Mouse (Mus musculus) small intestine, adult 2 months (tissue): ENCODE data around the gene Cbfa2t3. TPM values are rescaled to one million over a fixed set of nuclear protein-coding genes. Genes with fewer than 3 reads are reported as not detected.

Experiments
- H3K27ac ChIP-seq: fragments of 200-500 bp; 2 replicates; pipeline ENCODE4 v1.5.1; 2012; ENCODE audit warnings: low read depth, low read length, control low read depth, inconsistent platforms; ENCODE audit not compliant: insufficient read depth
- H3K27me3 ChIP-seq: fragments of 200-500 bp; 2 replicates; pipeline ENCODE4 v1.6.1; 2012; ENCODE audit warnings: mild to moderate bottlenecking, moderate library complexity, low read length, inconsistent platforms; ENCODE audit not compliant: control insufficient read depth, insufficient read depth
- H3K36me3 ChIP-seq: fragments of 200-500 bp; 2 replicates; pipeline ENCODE4 v1.6.1; 2012; ENCODE audit warnings: mild to moderate bottlenecking, low read length, control low read depth, inconsistent platforms; ENCODE audit not compliant: control insufficient read depth, insufficient read depth
- H3K4me1 ChIP-seq: fragments of 200-500 bp; 2 replicates; pipeline ENCODE4 v1.6.1; 2012; ENCODE audit warnings: low read length, inconsistent platforms, mixed read lengths; ENCODE audit not compliant: control insufficient read depth, insufficient read depth, insufficient read length
- H3K4me3 ChIP-seq: fragments of 200-500 bp; 2 replicates; pipeline ENCODE4 v1.5.1; 2012; ENCODE audit warnings: low read depth, mild to moderate bottlenecking, control low read depth, inconsistent platforms, low read length, moderate library complexity
- CTCF ChIP-seq: fragments of 200-500 bp; IDR thresholded peaks from 2 replicates; pipeline ENCODE4 v1.5.1; 2012; ENCODE audit warnings: low read depth, mild to moderate bottlenecking, control low read depth, inconsistent platforms, low read length, moderate library complexity, mixed read lengths; ENCODE audit not compliant: insufficient replicate concordance, insufficient read length; ENCODE audit errors: extremely low read depth
- POLR2A ChIP-seq: fragments of 200-500 bp; IDR thresholded peaks from 2 replicates; pipeline ENCODE4 v1.6.1; 2012; ENCODE audit warnings: low read depth, mild to moderate bottlenecking, control low read depth, inconsistent platforms, low read length, moderate library complexity
- WGBS: fragments of 180-500 bp; shearing (Covaris S2); methylation state at CpG from one replicate; pipeline ENCODE4 v1.1.7; 2018; 5-methylcytosine and 5-hydroxymethylcytosine counted together
- polyA plus RNA-seq: library from polyadenylated mRNA; depleted of rRNA; stranded (reverse); fragments of >200 nt; gene quantifications from 2 replicates; pipeline ENCODE4 v1.2.3, GENCODE M21; 2012; rRNA removed

Cbfa2t3 gene
- 12.4 and 14.8 TPM in 2 replicates for polyA plus RNA-seq

- no peak for TF ChIP-seq CTCF
- TF ChIP-seq POLR2A = no peak
- Histone ChIP-seq H3K4me1 (peaks cover 5% of the 10 kb centered on the region; the same call in 1 of the 2 replicates), H3K4me3 (peak within 1 kb of the TSS; percentile 49), H3K27me3 (no peaks in the 10 kb centered on the region), H3K36me3 (no peaks in the 10 kb centered on the region), H3K27ac (peak within 1 kb of the TSS; percentile 52)
- 52% methylated on average over 13 of the region's 13 CpGs for WGBS
Measured at GRCm38 (mm10) chr8:122699005-122699492, at the start of gene Cbfa2t3. Gene Cbfa2t3, minus strand, starts transcription at chr8:122699109.

- Histone ChIP-seq H3K27ac (no peak overlapping the region), H3K4me3 (no peak overlapping the region), H3K36me3 (no peaks in the 10 kb centered on the region), H3K4me1 (no peaks in the 10 kb centered on the region), H3K27me3 (peaks cover 2% of the 10 kb centered on the region; the same call in 1 of the 2 replicates)
- TF ChIP-seq CTCF (no peak), POLR2A (no peak)
- WGBS = 94% methylated on average over 1 of the region's 1 CpGs
Measured at GRCm38 (mm10) chr8:122747825-122748224, 48.9 kb upstream of the Cbfa2t3 start.

GRCm38 (mm10) chr8:122746439-122746838 is 47.5 kb upstream of the Cbfa2t3 start:
- 56% methylated on average over 7 of the region's 7 CpGs for WGBS

GRCm38 (mm10) chr8:122745750-122746275 is 46.9 kb upstream of the Cbfa2t3 start:
- Histone ChIP-seq H3K4me3 (no peak overlapping the region), H3K27ac (no peak overlapping the region), H3K27me3 (peaks cover 4% of the 10 kb centered on the region), H3K4me1 (no peaks in the 10 kb centered on the region), H3K36me3 (no peaks in the 10 kb centered on the region)
- TF ChIP-seq POLR2A (no peak), CTCF (no peak)
- 42% methylated on average over 16 of the region's 16 CpGs for WGBS

More at GRCm38 (mm10) chr8:122746439-122746838, 47.5 kb upstream of the Cbfa2t3 start:
- TF ChIP-seq POLR2A (no peak), CTCF (no peak)
- no peak overlapping the region for H3K4me3 ChIP-seq
- no peaks in the 10 kb centered on the region for H3K36me3 ChIP-seq
- peaks cover 4% of the 10 kb centered on the region for H3K27me3 ChIP-seq
- H3K4me1 ChIP-seq = no peaks in the 10 kb centered on the region
- no peak overlapping the region for H3K27ac ChIP-seq

GRCm38 (mm10) chr8:122745022-122745749 is 46.3 kb upstream of the Cbfa2t3 start:
- no peaks in the 10 kb centered on the region for H3K4me1 ChIP-seq
- no peak for TF ChIP-seq CTCF
- TF ChIP-seq POLR2A = no peak
- 22% methylated on average over 17 of the region's 17 CpGs for WGBS
- H3K27ac ChIP-seq = no peak overlapping the region
- no peak overlapping the region for H3K4me3 ChIP-seq
- peaks cover 4% of the 10 kb centered on the region for H3K27me3 ChIP-seq
- H3K36me3 ChIP-seq = no peaks in the 10 kb centered on the region

- Histone ChIP-seq H3K27ac (no peak overlapping the region), H3K4me1 (peaks cover 3% of the 10 kb centered on the region; the same call in 1 of the 2 replicates), H3K36me3 (no peaks in the 10 kb centered on the region), H3K27me3 (peaks cover 4% of the 10 kb centered on the region), H3K4me3 (no peak overlapping the region)
- 39% methylated on average over 19 of the region's 19 CpGs for WGBS
- TF ChIP-seq CTCF (no peak), POLR2A (no peak)
Measured at GRCm38 (mm10) chr8:122742471-122742870, 43.6 kb upstream of the Cbfa2t3 start.

- Histone ChIP-seq H3K27ac (no peak overlapping the region), H3K36me3 (no peaks in the 10 kb centered on the region), H3K27me3 (peaks cover 4% of the 10 kb centered on the region; the same call in 1 of the 2 replicates), H3K4me3 (no peak overlapping the region), H3K4me1 (peaks cover 6% of the 10 kb centered on the region; the same call in 1 of the 2 replicates)
- 25% methylated on average over 11 of the region's 11 CpGs for WGBS
- TF ChIP-seq CTCF (no peak), POLR2A (no peak)
Measured at GRCm38 (mm10) chr8:122739102-122739725, 40.3 kb upstream of the Cbfa2t3 start.
